Mouse (Mus musculus) kidney, adult 2 months (tissue): Measurements from ENCODE around the gene Tldc2.

ENCODE experiments used
- CTCF ChIP-seq: fragments of 200-500 bp; conservative IDR thresholded peaks from 2 replicates; pipeline ENCODE4 v1.5.1; 2011; ENCODE audit warnings: low read depth, mild to moderate bottlenecking, control low read depth, low read length, moderate library complexity, mixed read lengths; ENCODE audit not compliant: insufficient read depth, insufficient read length
- POLR2A ChIP-seq: fragments of 200-500 bp; IDR thresholded peaks from one replicate; pipeline ENCODE4 v1.6.1; 2011; ENCODE audit warnings: low read depth, low read length, control low read depth

DNA sequence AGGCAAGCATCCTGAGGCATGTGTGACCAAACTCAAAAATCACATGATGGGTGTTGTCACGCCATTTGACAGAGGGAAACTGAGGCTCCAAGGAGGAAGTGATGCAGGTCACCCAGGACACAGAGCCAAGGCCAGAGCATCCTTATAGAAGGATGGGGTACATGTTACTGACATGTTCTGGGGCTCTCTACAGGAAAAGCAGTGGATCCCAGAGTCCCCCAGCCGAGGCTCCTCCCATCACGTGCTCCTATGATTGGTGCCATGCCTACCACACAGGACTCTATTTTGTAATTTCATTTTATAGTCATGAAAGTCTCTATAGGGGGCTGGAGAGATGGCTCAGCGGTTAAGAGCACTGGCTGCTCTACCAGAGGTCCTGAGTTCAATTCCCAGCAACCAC lies 29.1 kb upstream of the Tldc2 start:
- TF ChIP-seq CTCF = no peak
- TF ChIP-seq POLR2A = no peak
